Mouse (Mus musculus) lung, postnatal 10 days (tissue): ENCODE data around the gene Mmp2.
"Not testable (repeated sequence)": the region's sequence is repeated elsewhere in the genome, so short reads cannot be mapped to it uniquely, and the experiment has no call there.

Source experiments
- DNase-seq: peaks from one replicate; pipeline ENCODE4 v3.0.0; 2021

The Mmp2 gene

DNA sequence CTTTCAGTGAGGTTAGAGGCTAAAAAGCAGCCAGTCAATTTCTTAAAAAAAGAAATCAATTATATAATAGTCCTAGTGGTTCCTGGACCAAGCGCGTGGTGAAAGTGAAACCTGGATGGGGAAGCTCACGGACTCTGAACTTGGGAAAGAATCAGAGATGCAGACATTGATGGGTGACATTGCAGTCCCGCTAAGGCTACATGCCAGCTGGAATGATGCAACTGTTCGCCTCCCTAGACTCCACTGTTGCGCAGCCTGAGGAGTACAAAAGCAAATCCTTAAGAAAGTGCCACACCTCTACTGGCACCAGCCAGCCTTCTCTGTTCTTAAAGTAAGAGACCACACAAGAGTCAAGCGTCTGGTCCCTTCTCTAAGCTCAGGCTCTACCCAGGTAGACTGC, 12.8 kb downstream of the Mmp2 start:
- peak; percentile 59 for DNase-seq

DNA sequence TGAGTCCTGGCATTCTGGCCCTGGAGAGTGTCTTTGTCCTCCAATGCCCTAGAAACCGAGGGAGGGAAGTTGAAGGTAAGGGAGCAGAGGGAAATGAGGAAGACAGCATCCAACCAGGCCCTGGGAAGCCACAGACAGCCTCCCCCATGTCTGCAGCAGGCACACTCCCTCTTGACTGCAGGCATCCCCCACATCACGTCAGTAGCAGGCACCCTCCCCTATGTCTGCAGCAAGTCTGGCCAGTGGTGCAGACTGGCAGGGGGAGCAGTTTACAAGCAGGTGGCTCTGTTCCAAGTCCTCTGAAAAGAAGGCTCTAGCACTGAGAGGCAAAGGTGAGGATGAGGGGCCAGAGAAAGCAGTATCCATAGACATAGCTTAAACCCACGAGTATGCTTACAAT, 19.6 kb downstream of the Mmp2 start:
- peak; percentile 58 for DNase-seq

DNA sequence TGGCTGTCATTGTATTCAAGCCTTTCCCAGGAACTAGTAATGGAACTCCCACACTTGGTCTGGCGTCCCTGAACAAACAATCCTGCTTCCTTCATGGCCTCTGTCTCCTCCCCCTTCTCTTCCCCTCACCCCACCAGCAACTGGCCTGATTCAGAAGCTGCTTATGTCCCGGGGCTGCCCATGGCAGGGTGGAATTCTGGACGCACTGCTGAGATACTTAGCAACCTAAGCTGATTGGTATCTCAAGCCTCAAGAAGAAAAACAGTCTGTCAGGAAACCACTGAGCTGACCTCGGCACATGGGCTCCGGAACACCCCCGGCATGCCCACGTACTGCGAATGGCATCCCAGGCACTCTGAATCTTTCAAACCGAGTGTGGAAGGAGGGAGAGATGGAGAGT, 20.2 kb downstream of the Mmp2 start:
- DNase-seq, result peak; percentile 65

DNA sequence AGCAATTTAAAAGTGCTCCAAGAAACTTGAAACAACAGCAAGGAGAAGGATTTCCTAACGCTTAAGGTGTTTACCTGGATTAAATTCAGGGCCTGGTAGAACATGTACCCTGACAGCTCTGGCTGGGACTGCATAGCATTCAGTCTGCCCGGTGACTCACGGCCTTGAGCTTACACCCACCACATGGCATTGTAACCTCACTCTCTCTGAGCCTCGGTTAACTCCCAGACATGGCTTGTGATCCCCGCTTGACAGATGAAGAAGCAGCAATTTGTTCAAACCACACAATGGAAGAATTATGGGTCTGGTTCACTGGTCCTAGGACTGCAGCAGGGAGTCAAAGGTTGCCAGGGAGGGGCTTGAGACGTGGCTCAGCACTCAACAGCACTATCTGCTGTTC, 22.2 kb downstream of the Mmp2 start:
- DNase-seq, result no peak

DNA sequence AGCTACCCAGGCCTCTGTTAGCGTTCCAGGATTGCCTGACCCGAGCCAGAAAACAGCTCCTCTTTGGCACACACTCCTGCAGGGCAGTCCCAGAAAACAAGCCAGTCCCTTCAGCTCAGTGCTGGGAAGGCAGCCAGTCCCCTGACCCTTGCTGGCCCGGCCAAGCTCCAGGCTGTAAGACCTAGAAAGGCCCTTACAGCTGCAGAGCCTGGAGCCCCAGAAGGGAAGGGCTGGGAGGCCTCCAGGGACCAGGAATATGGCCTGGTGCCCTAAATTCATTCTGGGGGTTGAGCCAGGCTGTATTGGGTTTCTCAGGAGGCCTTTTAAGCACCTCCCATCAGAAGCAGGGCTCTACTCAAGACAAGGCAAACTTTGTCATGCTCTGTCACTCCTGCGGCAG, 23.1 kb downstream of the Mmp2 start:
- peak; percentile 92 for DNase-seq

DNA sequence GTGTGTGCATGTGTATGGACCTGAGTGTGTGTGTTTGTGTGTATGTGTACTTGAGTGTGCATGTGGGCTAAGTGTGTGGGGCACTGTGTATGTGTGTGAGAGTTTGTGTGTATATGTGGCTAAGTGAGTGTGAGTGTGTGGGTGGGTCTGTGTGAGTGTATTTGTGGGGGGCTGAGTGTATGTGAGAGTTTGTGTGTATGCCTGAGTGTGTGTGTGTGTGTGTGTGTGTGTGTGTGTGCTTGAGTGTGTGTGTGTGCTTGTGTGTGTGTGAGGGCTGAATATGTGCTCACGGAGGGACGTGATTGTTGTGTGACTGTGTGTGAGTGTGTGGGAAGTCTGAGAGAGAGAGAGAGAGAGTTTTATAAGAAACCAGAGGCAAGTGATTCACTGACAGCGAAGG, 24.3 kb downstream of the Mmp2 start:
- no peak for DNase-seq

DNA sequence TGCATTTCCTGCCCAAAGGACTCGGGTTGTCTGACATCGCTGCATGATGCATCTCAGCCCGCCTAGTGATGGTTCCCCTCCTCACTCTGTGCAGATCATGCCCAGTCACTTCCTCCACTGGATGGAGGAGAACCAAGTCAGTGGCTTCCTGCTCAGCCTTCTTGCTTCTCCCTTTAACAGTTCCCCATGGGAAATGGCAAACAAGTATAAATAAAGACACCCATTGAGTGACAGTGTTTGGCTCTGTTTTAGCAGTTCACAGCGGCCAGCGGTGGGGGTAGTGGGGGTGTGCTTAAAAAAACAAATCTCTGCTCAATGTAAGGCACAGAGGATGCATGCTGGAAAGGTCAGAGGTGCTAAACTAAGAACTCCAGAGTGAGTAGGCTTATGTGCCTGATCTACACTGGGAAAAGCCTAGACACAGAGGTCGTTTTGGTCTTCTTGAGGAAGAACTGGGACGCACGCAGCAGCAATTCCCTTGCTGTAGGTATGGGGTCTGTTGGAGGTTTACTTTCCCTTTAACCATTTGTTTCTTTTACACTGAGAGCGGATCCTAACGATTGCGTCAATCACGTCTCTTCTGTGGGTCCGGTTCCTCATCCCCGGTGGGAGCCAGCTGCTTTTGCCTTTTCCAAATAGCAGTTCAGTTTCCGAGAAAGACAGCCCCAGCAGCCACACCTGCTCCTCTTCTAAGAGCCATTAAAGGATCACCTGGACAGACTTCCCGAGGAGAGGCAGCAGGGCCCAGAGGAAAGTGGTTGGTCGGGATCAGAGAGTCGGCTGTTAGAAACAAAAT, 26.3 kb downstream of the Mmp2 start:
- peak; percentile 49 for DNase-seq

DNA sequence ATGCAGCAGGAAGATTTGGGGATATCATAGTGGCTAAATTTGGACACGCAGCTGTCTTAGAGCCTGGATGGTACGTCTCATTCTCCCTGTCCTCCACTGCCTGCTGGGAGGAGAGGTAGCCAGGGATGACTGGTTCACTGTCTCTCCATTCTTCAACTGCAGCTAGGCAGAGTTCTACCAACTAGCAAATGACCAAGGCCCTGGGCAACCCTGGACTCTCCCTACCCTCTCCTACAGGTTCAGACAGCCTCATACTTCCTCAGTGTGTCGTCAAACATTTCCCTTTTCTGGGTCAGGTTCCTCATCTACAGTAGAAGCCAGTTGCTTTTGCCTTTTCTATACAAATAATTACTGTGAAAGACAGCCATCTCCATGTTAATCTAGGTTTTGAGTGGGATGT, 27.6 kb downstream of the Mmp2 start:
- DNase-seq, result no peak

DNA sequence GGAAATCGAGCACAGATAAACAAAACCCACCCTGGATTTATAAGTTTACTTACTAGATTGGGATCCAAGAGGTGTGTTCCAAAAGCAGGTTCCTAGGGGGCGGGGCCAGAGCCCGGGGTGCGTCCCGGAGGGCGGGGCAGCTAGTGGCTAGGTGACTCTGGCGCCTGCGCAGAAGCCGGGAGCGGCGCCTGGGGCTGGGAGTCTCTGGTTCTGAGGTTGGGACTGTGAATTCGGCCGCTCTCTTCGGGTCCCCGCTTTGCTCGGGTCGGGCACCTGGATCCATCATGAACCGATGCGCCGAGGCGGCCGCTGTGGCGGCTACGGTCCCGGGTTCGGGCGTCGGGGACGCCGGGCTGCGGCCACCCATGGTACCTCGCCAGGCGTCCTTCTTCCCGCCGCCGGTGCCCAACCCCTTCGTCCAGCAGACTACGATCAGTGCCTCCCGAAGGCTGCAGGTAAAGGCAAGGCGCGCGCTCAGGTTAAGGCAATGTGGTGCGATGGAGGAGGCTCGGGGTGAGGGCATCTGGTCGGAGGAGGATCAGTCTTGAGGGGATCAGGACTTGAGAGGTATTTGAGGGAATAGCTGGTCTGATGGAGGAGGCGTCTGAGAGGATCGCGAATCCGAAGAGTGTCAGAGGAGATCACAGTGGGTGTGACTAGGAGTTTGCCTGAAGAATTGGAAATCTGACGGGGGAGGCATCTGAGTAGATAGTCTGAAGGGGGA, 28.2 kb downstream of the Mmp2 start, which contains the start of gene Lpcat2:
Lpcat2 (plus strand) TSS at position 169 of the 724 bp plus-strand sequence.
- DNase-seq, result peak; percentile 80

DNA sequence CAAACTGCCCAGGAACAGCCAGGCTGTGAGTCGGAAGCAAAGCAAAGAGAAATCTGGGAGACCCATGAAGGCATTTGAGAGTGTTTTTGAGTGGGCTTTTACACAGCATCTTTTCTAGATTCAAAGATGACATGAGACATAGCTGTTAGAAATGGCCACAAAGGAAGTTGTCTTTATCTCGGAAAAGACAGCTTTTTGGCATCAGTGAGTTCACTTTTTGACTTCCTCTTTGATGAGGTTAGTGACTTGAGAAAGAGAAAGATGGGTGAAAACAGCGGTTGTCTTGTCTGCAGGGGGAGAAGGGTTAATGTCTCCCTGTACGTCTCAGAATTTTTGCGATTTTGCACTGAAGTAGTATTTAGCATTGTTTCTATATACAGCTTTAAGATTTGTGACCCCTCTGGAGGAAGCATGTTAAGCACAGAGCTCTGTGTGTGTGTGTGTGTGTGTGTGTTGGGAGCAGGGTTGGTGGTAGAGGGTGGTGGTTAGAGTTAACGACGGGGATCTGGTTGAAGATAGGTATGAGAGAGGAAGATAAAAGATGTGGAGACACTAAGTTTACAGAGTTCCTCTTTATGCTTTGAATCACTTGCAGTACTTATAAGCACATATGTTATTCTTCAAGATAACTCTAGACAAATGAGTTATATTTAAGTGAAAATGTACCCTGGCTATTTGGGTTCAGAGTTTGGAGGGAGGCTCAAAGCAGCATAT, 29.3 kb downstream of the Mmp2 start:
- no peak for DNase-seq

DNA sequence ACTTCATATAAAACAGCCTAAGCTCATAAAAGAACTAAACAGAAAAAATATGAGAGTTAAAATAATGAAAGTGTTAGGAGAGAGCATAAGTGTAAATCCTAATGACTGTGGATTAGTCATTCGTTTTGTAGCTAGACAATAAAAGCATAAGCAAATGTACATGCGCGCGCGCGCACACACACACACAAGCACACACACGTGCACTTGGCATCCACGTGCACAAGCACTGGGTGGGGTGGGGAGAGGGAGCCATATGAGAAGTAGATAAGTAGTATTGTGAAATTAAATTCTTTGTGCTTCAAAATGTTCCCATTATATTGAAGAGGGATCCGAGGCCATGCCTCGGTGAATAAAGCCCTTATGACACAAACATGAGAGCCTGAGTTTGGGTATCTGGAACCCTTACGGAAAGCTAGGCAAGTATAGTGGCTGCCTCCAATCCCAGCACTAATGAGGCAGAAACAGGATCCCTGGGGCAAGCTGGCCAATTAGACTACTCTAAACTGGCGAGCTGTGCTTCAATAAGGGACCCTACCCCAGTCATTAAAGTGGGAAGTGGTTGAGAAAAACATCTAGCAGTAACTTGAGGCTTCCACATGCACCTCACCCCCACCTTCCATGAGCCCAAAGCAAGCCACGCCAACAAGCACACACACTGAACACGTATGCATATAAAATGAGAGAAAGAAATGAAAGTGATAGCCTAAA, 31.5 kb downstream of the Mmp2 start:
- DNase-seq, result no peak

DNA sequence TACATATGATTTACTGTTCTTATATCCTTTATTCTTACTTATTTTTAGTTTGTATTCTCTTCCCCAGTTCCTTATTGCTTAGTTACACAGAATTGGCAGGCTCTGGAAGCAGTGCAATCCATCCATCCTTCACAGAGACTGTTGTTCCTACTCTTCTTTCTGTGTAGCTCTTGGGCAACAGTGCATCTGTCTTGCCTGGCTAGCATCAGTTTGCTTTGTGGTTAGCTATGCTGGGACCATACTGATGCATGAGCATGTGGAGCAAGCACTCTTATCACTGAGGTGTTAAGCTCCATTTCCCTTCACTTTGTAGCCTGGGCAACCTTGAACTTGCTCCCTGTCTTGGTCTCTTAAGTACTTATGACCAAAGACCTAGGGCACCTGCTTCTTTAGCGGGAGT, 34.9 kb downstream of the Mmp2 start:
- no peak for DNase-seq

DNA sequence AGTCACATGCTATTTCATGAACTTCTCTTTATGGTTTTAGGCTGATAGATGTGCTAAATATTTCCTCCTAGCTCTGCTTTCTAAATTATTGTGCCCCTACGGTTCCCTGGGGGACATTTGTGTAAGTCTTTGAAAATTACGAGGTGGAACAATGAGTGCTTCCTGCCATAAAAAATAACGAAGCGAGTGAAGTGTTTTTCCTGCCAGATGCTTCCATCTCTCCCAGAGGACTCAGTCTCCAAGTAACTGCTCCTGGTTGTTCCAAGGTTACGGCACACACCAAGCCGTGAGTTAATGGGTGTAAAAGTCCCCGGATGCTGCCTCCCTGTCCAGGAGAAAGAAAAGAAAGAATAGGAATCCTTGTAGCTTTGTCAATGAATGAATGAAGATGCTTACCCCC, 43.2 kb downstream of the Mmp2 start:
- DNase-seq, result no peak

DNA sequence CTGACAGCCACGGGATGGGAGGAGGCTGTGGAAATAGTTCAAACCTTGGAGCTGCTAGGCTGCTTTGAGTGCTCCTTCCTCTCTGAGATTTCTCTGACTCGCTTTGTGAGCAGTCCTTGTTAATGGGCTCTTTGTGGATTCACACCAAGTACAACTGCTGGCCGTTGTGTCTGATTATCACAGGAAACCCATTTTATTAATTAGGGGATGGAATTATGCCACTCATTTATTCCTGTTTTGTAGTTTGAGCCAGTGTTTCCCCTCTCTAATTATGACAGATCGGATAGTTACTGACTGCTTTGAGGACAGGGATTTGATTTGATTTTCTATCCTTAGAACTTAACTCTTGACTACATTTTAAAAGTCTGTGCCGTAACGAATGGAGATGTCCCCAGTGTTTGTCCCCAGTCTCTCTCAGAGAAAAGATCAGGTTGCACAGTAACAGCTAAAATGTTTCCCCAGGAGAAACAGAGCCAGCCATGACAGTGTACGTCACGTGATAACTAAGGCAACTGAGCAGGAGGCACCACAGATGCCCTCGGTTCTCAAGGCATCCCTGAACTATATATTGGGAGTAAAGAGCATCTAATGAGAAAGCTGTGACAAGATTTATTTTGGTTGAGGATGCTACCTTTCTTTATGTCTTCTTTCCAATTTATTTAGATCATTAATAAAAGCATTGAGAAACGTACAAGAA, 45.1 kb downstream of the Mmp2 start:
- DNase-seq, result no peak

DNA sequence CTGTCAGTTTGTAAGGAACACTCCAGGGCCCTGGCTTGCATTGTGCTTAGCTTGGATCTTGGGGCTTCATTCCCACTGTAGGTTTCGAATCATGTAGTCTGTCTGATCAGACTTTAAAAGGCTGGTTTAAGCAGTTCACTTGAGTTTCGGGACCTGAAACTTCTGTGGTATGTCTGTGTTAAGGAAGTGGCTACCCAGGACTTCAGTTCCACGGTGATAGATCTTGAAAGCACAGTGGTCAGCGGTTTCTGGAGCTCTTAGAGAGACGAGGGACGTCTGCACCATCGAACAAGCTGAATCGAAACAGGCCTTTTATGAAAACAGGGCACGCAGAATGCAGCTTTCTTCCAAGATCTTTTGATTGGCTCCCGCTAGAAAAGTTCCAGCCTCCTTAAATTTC, 48.7 kb downstream of the Mmp2 start:
- DNase-seq, result no peak

DNA sequence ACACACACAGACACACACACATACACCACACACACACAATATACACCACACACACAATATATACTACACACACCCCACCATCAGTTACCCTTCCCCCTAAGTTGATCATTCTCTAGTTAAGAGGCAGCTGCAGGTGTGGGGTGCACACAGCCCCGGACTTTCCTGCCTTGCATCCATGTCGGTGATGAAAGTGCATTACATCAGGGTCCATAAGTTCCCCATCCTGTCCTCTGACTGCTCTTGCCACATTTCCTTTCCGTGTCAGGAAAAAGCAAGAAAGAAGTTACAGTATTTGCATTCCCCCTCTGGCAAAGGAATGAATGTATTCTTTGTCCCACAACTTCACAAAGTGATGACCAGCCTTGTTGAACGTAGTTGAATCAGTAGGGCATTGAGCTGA, 54.2 kb downstream of the Mmp2 start:
- no peak for DNase-seq

DNA sequence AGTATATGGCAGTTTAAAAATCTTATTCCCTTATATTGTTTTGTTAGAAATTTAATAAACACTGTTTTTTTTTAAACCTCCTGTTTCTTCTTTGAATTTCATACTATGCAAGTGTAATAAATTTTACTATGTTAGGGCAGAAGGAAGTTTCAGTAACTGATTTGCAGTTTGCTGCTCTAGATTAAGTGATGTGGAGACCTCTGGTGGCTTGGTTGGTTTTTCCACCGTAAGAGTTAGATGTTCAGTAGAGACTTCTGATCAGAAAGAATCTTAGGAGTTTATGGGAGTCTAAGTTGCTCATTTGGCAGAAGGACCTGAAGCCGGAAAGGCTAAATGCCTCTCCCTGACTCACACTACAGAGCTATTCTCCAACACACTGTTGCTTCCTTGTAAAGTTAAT, 56.7 kb downstream of the Mmp2 start:
- DNase-seq, result peak; percentile 65

DNA sequence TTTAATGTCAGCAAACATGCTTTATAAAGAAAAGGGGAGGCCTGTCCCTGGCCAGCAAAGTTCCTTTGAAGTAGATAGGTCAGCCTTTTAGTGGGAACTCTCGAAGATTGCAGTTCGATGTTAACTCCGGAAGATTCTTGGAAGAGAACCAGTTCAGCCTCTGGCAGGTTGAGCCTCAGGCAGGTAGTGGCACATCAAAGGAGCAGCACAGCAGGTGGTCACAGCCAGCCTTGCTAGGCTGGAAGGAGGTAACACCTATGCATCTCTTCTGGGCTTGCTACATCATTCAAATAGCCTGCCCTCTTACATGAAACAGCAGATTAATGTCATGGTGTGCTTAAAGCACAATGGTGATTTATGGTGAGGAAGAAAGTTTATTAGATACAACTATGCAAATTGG, 65.1 kb downstream of the Mmp2 start:
- not testable (repeated sequence) for DNase-seq

DNA sequence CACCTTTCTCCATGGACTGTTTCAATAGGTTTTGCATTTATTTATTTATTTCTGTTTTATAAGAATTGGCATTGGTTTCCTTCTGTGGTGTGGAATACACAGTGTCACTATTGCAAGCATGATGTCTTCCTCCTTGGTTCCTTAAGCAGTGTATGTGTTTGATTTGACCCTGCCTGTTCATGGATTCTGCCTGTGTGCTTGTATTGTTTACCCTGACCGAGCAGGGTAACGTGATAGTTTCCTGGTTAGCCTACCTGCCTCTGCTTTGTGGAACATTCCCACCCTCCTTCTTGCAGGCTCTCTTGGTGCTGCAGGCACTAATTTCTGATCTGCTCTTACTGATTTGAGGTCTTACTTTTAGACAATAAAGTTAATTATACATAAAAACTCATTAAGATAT, 66.8 kb downstream of the Mmp2 start:
- no peak for DNase-seq

DNA sequence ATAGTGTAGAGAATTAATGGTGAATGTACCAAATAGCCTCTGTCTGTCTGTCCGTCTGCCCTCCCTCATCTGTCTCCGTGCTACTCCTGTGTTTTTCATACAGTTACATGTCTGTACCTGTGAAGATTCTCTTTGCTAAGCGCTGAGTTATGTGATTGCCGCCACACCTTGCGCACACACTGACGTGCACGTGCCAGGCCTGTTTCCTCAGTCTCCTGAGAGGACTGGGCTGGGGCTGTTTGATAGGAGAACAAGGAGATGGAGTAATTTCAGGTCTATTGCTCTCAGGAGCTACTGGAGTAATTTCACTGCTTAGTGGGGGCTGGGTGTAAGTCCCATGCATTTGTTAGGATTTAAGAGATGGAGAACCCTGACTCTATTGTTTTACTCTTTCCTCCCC, 68.0 kb downstream of the Mmp2 start:
- DNase-seq, result no peak

DNA sequence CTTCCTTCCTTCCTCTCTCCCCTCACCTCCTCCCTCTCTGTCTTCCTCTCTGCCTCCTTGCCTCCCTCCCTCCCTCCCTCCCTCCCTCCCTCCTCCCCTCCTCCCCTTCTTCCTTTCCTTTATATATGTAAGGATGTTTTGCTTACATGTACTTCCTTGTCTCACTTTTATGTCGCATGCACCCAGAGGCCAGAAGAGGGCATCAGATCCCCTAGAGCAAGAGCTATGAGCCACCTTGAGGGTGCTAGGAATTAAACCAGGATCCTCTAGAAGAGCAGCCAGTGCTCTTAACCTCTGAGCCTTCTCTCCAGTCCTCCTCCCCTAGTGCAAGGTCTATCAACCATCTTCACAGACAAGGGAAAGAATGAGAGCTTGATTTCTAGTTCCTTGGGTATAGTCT, 69.0 kb downstream of the Mmp2 start:
- no peak for DNase-seq

DNA sequence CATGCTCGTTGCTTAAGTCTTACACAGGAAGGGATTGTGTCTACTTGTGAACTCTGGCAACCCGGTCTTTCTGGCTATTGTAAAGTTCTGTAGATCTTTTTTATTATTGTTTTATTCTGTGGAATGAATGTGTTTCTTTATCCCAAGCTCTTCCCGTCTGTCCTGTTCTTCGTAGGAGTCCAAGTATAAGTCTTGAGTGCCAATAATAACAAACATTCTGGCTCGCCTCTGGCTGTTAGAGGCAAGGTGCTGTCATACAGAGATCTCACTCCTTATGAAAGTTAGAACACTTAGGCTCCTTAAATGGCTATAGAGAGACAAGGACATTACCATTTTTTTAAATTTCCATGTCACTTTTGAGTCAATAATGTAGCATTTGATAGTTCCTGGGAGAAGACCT, 69.5 kb downstream of the Mmp2 start:
- DNase-seq, result no peak

DNA sequence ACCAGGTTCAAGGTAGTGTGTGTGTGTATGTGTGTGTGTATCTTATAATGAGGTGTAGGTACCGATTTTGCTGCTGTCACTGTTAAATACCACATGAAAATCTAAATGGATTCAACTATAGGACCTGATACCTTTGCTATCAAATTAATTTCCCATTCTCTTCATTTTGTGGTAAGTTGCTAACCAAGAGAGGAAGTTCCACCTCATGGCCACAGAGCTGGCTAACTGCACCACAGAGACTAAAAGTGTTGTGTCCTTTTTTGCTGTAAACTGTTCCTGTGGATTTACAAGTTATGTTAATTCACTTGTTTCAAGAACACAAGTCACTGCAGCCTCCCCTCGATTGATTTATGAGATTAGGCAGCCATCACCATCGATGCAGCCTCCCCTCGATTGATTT, 70.7 kb downstream of the Mmp2 start:
- no peak for DNase-seq
